Mouse (Mus musculus): ENCODE results near the gene Piwil1. TPM values are rescaled to one million over a fixed set of nuclear protein-coding genes. Genes with fewer than 3 reads are reported as not detected.

The Piwil1 gene
- not detected in 2 replicates for polyA plus RNA-seq (2016; fragmentation: Nextera tagmentation; extraction: Ambion mirVana)

DNA sequence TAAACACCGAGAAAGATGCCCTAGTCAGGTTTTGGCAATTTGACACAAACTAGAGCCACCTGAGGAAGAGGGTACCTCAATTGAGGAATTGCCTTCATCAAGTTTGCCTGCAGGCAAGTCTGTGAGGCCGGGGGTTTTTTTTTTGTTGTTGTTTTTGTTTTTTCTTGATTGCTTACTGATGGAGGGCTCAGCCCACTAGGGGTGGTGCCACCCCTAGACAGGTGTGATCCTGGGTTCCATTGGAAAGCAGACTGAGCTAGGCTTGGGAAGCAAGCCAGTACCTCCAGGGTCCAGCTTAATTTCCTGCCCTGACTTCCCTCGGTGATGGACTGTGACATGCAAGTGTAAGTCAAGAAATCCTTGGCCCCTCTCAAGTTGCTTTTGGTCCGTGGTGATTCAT lies at the start of gene Piwil1:
Gene Piwil1 (plus strand): TSS at position 301 of the 400 bp plus-strand sequence.
- no peak for ATAC-seq (ENCODE audit: insufficient number of reproducible peaks, low FRiP score)
- WGBS: 76% methylated on average over 4 of the region's 4 CpGs

DNA sequence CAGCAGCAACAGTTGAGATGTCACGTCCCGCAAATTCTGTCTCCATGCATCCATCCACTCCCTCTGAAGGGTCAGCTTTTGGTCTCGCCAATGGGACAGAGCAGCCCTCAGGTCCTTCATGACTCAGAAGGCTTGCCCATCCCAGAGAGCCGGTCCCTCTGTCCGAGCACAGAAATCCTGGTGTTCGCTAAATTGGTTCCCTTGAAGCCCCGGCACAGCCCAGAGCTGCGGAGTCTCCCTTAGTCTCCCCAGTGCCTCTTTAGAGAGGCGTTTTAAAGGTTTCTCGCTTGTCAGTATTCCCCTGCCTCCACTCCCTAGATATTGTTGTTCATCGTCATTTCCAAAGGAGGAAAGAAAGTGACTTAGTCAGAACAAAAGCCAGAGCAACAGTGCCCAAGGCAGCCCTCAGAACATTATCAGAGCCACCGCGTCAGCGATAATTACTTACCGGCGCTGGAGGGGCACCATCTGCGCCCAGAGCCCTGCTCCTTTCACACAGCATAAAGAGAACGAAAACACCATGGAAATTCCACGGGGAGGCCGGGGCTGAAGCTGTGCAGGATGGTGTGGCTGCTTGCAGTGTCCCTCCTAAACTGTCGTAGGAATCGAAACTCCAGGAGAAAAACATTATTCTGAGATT lies 45.7 kb upstream of the Piwil1 start:
- Histone ChIP-seq H3K4me2 (peak overlapping the region; percentile 39), H3K4me3 (no peak overlapping the region), H3K36me3 (no peaks in the 10 kb centered on the region), H3K27me3 (replicated peaks) (peaks cover 4% of the 10 kb centered on the region; the same call in 1 of the 2 replicates), H3K4me1 (replicated peaks) (no peaks in the 10 kb centered on the region), H3K9ac (no peak overlapping the region), H3K27ac (ENCODE audit: poor library complexity, severe bottlenecking) (no peak overlapping the region), H3K9me3 (replicated peaks) (peaks cover 6% of the 10 kb centered on the region; the same call in 1 of the 2 replicates)
- WGBS: 44% methylated on average over 22 of the region's 22 CpGs
- no peak for ATAC-seq (ENCODE audit: insufficient number of reproducible peaks, low FRiP score)

More for the DNA sequence above, at the start of gene Piwil1:
- no peak within 1 kb of the TSS for H3K4me2 ChIP-seq
- H3K9me3 ChIP-seq (replicated peaks): peaks cover 4% of the 10 kb centered on the region; the same call in 1 of the 2 replicates
- H3K27ac ChIP-seq (ENCODE audit: poor library complexity, severe bottlenecking): no peak within 1 kb of the TSS
- no peak within 1 kb of the TSS for H3K4me3 ChIP-seq
- H3K9ac ChIP-seq: no peak within 1 kb of the TSS
- no peaks in the 10 kb centered on the region for H3K36me3 ChIP-seq
- 0 out of 2 replicates have a peak, but pooled peaks cover 5% of the 10 kb centered on the region for H3K4me1 ChIP-seq (replicated peaks)
- H3K27me3 ChIP-seq (replicated peaks): no peaks in the 10 kb centered on the region

GRCm38 (mm10) chr5:128660101-128660500 lies 42.2 kb upstream of the Piwil1 start:
- H3K9me3 ChIP-seq (replicated peaks): peaks cover 6% of the 10 kb centered on the region
- peaks cover 4% of the 10 kb centered on the region; the same call in 1 of the 2 replicates for H3K27me3 ChIP-seq (replicated peaks)
- no peaks in the 10 kb centered on the region for H3K36me3 ChIP-seq
- H3K9ac ChIP-seq: no peak overlapping the region
- H3K4me2 ChIP-seq: no peak overlapping the region
- no peak overlapping the region for H3K27ac ChIP-seq (ENCODE audit: poor library complexity, severe bottlenecking)
- no peaks in the 10 kb centered on the region for H3K4me1 ChIP-seq (replicated peaks)
- WGBS: 58% methylated on average over 8 of the region's 8 CpGs
- H3K4me3 ChIP-seq: no peak overlapping the region
- ATAC-seq (ENCODE audit: insufficient number of reproducible peaks, low FRiP score): no peak

DNA sequence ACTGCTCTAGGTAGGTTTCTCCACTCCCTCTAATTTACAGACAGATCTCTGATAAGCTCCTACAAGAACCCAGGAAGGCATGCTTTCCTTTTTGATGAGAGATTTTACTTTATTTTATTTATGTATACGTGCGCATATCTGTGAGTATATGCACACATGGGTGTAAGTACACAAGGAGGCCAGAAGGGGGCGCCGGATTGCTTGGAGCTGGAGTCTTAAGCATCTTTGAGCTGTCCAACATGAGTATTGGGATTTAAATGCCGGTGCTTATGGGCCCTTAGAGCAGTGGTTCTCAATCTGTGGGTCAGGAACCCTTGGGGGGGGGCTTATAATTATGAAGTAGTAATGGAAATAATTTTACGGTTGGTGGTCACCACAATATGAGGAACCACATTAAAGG lies 39.4 kb upstream of the Piwil1 start:
- Histone ChIP-seq H3K4me2 (no peak overlapping the region), H3K9ac (no peak overlapping the region), H3K4me3 (no peak overlapping the region), H3K36me3 (no peaks in the 10 kb centered on the region), H3K9me3 (replicated peaks) (peaks cover 6% of the 10 kb centered on the region), H3K27ac (ENCODE audit: poor library complexity, severe bottlenecking) (no peak overlapping the region), H3K4me1 (replicated peaks) (no peaks in the 10 kb centered on the region), H3K27me3 (replicated peaks) (peaks cover 4% of the 10 kb centered on the region; the same call in 1 of the 2 replicates)
- 89% methylated on average over 6 of the region's 6 CpGs for WGBS
- ATAC-seq (ENCODE audit: insufficient number of reproducible peaks, low FRiP score): no peak

DNA sequence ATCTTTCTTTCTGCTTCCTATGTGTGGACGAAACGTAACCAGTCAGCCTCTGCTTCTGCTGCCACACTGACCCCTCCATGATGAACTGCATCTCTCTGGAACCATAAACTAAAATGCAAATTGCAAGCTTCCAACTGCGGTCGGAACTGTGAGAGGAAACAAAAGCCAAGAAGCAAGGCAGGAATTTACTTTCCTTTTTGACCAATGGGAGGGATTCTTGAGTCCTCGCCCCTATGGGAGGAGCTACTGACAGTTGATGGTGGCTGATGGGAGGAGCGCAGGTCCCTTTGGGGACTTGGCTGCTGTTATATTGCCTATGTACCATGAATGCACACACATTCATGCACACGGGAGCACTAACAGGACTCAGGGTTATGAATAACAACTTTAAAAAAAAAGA lies 38.3 kb upstream of the Piwil1 start:
- H3K9ac ChIP-seq: no peak overlapping the region
- no peaks in the 10 kb centered on the region for H3K36me3 ChIP-seq
- H3K4me1 ChIP-seq (replicated peaks): no peaks in the 10 kb centered on the region
- no peak overlapping the region for H3K4me2 ChIP-seq
- H3K27ac ChIP-seq (ENCODE audit: poor library complexity, severe bottlenecking): no peak overlapping the region
- no peak for ATAC-seq (ENCODE audit: insufficient number of reproducible peaks, low FRiP score)
- no peak overlapping the region for H3K4me3 ChIP-seq
- peaks cover 4% of the 10 kb centered on the region; the same call in 1 of the 2 replicates for H3K27me3 ChIP-seq (replicated peaks)
- peaks cover 6% of the 10 kb centered on the region for H3K9me3 ChIP-seq (replicated peaks)
- 78% methylated on average over 7 of the region's 7 CpGs for WGBS

DNA sequence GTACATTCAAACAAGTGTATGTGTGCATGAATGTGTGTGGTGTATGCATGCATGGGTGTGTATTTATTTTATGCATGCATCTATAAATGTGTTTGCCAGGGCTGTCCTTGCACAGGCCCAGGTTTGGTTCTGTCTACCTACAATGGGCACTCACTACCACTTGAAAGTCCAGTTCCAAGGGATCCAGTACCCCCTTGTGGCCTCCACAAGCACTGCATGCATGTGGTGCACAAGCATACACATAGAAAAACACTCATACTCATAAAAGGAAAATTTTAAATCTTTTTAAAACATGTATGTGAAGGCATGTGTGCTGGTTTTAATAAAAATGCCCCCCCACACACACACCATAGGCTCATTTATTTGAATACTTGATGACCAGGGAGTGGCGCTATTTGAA lies 37.3 kb upstream of the Piwil1 start:
- peaks cover 6% of the 10 kb centered on the region for H3K9me3 ChIP-seq (replicated peaks)
- no peak for ATAC-seq (ENCODE audit: insufficient number of reproducible peaks, low FRiP score)
- H3K27me3 ChIP-seq (replicated peaks): peaks cover 4% of the 10 kb centered on the region; the same call in 1 of the 2 replicates
- WGBS: 79% methylated on average over 1 of the region's 1 CpGs
- H3K4me1 ChIP-seq (replicated peaks): no peaks in the 10 kb centered on the region
- no peak overlapping the region for H3K27ac ChIP-seq (ENCODE audit: poor library complexity, severe bottlenecking)
- no peaks in the 10 kb centered on the region for H3K36me3 ChIP-seq
- H3K4me3 ChIP-seq: no peak overlapping the region
- no peak overlapping the region for H3K4me2 ChIP-seq
- no peak overlapping the region for H3K9ac ChIP-seq

- no peak overlapping the region for H3K9ac ChIP-seq
- peaks cover 12% of the 10 kb centered on the region for H3K9me3 ChIP-seq (replicated peaks)
- 63% methylated on average over 7 of the region's 7 CpGs for WGBS
- no peak overlapping the region for H3K4me3 ChIP-seq
- H3K27ac ChIP-seq (ENCODE audit: poor library complexity, severe bottlenecking): no peak overlapping the region
- no peak for ATAC-seq (ENCODE audit: insufficient number of reproducible peaks, low FRiP score)
- no peaks in the 10 kb centered on the region for H3K27me3 ChIP-seq (replicated peaks)
- H3K4me2 ChIP-seq: no peak overlapping the region
- H3K4me1 ChIP-seq (replicated peaks): no peaks in the 10 kb centered on the region
- no peaks in the 10 kb centered on the region for H3K36me3 ChIP-seq
Measured at GRCm38 (mm10) chr5:128667303-128667702, 35.0 kb upstream of the Piwil1 start.

DNA sequence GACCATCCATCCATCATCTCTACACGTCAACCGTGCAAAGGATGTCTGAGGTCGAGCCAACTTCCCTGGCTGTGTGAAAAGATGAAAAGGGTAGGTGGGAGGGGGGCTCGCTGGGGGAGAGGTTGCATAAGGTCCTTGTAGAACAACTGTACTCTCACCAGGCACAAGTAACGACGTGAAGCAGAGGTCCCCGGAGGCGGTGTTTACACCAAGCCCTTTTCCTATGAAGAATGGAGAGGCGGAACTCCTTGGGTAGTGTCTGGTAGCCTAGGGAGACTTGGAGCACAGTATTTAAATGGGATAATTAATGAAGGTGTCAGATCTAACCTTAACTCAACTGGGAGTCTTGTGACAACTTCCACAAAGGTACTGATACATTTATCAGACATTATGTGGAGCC lies 28.2 kb upstream of the Piwil1 start:
- Histone ChIP-seq H3K27ac (ENCODE audit: poor library complexity, severe bottlenecking) (no peak overlapping the region), H3K4me2 (no peak overlapping the region), H3K36me3 (no peaks in the 10 kb centered on the region), H3K4me1 (replicated peaks) (no peaks in the 10 kb centered on the region), H3K27me3 (replicated peaks) (no peaks in the 10 kb centered on the region), H3K9ac (no peak overlapping the region), H3K4me3 (no peak overlapping the region), H3K9me3 (replicated peaks) (peaks cover 12% of the 10 kb centered on the region)
- no peak for ATAC-seq (ENCODE audit: insufficient number of reproducible peaks, low FRiP score)
- WGBS: 73% methylated on average over 9 of the region's 9 CpGs

DNA sequence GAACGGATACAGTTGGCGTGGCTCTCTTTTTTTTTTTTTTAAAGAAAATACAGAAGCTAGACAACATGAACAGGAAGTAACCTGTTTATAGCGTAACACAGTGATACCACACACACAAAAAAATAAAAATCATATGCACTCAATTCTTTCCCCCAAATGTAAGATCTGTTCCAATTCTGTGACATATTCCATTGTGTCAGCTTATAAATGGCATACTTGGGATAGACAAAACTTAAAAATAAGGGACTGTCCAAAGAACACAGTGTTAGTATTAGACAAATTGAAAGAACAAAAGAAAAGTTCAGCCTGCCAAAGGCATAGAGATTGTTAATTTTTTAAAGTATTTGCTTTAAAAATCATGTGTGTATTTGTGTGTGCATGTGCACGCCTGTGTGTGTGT lies 25.0 kb upstream of the Piwil1 start:
- no peaks in the 10 kb centered on the region for H3K4me1 ChIP-seq (replicated peaks)
- H3K4me2 ChIP-seq: no peak overlapping the region
- no peaks in the 10 kb centered on the region for H3K36me3 ChIP-seq
- no peak overlapping the region for H3K27ac ChIP-seq (ENCODE audit: poor library complexity, severe bottlenecking)
- peaks cover 8% of the 10 kb centered on the region for H3K9me3 ChIP-seq (replicated peaks)
- WGBS: 80% methylated on average over 4 of the region's 4 CpGs
- H3K4me3 ChIP-seq: no peak overlapping the region
- H3K9ac ChIP-seq: no peak overlapping the region
- no peak for ATAC-seq (ENCODE audit: insufficient number of reproducible peaks, low FRiP score)
- H3K27me3 ChIP-seq (replicated peaks): no peaks in the 10 kb centered on the region

GRCm38 (mm10) chr5:128677861-128678260 lies 24.5 kb upstream of the Piwil1 start:
- 81% methylated on average over 6 of the region's 6 CpGs for WGBS
- Histone ChIP-seq H3K9ac (no peak overlapping the region), H3K4me2 (no peak overlapping the region), H3K4me3 (no peak overlapping the region), H3K4me1 (replicated peaks) (no peaks in the 10 kb centered on the region), H3K9me3 (replicated peaks) (peaks cover 6% of the 10 kb centered on the region), H3K36me3 (no peaks in the 10 kb centered on the region), H3K27me3 (replicated peaks) (no peaks in the 10 kb centered on the region), H3K27ac (ENCODE audit: poor library complexity, severe bottlenecking) (no peak overlapping the region)
- ATAC-seq (ENCODE audit: insufficient number of reproducible peaks, low FRiP score): no peak

- ATAC-seq (ENCODE audit: insufficient number of reproducible peaks, low FRiP score): no peak
- peaks cover 9% of the 10 kb centered on the region for H3K9me3 ChIP-seq (replicated peaks)
- no peak overlapping the region for H3K4me2 ChIP-seq
- no peaks in the 10 kb centered on the region for H3K36me3 ChIP-seq
- 34% methylated on average over 5 of the region's 5 CpGs for WGBS
- H3K9ac ChIP-seq: no peak overlapping the region
- H3K27ac ChIP-seq (ENCODE audit: poor library complexity, severe bottlenecking): no peak overlapping the region
- no peak overlapping the region for H3K4me3 ChIP-seq
- H3K4me1 ChIP-seq (replicated peaks): no peaks in the 10 kb centered on the region
- H3K27me3 ChIP-seq (replicated peaks): peaks cover 11% of the 10 kb centered on the region; the same call in 1 of the 2 replicates
Measured at GRCm38 (mm10) chr5:128681456-128681855, 20.9 kb upstream of the Piwil1 start.

DNA sequence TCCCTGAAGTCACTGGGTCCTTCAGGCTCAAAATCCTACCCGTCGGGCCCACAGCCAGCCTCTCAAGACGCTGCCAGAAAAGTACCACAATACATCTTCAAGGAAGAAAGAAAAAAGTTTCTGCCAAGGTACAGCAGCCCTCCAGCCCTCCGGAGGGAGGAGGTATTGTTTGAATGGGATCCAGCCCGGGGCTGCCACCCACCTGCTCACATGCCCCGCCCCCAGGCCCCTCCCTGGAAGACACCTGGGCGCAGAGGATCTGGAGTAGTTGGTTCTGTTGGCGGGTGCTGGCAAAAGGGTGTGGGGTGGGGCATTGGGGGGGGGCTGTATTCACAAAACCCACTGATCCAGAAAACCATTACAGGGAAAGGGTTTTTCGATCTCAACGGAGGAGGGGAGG lies 18.1 kb upstream of the Piwil1 start:
- no peaks in the 10 kb centered on the region for H3K4me1 ChIP-seq (replicated peaks)
- 27% methylated on average over 10 of the region's 10 CpGs for WGBS
- peaks cover 19% of the 10 kb centered on the region for H3K9me3 ChIP-seq (replicated peaks)
- H3K27me3 ChIP-seq (replicated peaks): peaks cover 11% of the 10 kb centered on the region; the same call in 1 of the 2 replicates
- no peak overlapping the region for H3K4me3 ChIP-seq
- 0 out of 2 replicates have a peak, but pooled peaks have one; percentile 57 for ATAC-seq (ENCODE audit: insufficient number of reproducible peaks, low FRiP score)
- no peak overlapping the region for H3K27ac ChIP-seq (ENCODE audit: poor library complexity, severe bottlenecking)
- no peaks in the 10 kb centered on the region for H3K36me3 ChIP-seq
- H3K4me2 ChIP-seq: no peak overlapping the region; the same call in 1 of the 2 replicates
- no peak overlapping the region for H3K9ac ChIP-seq

All from heart, embryonic 12.5 days (tissue).